Mouse (Mus musculus): ENCODE measurements around the gene Tcfl5. TPM values are rescaled to one million over a fixed set of nuclear protein-coding genes. Genes with fewer than 3 reads are reported as not detected.

Tcfl5 gene
- polyA plus RNA-seq (2015; fragmentation: Nextera tagmentation; extraction: Ambion mirVana): 0.18 and 0.65 TPM in 2 replicates

DNA sequence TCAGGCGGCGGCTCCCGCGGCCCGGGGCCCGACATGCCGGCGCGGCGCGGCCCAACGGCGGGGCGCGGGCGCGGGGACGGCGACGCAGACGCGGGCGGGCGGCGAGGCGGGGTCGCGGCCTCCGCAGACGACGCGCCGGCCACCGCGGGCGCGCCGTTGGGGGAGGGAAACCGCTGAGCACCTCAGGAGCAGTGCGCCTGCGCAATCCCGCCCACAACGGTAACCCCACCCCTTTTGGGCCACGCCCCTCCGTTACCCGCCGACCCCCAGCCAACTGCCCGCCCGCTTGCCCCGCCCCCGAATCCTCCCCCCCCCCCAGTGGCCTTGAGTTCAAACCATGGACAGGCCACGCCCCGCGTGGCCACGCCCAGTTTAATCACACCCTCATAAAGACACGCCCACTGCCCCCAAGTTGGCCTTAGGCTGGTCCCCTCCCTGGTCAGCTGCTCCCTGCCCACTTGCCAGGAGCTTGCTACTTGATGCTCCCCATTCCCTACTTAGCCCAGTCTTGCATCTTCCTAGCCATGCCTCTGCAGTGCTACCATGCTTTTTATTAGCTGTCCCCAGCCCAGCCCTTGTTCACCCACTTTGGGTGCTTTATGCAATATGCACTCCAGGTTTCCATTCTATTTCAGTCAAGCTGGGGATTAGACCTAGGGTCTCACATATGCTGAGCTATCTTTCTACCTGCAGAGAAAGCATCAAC is at the start of gene Tcfl5:
TSS of gene Tcfl5 (minus strand) at position 154 of the 706 bp plus-strand sequence.

DNA sequence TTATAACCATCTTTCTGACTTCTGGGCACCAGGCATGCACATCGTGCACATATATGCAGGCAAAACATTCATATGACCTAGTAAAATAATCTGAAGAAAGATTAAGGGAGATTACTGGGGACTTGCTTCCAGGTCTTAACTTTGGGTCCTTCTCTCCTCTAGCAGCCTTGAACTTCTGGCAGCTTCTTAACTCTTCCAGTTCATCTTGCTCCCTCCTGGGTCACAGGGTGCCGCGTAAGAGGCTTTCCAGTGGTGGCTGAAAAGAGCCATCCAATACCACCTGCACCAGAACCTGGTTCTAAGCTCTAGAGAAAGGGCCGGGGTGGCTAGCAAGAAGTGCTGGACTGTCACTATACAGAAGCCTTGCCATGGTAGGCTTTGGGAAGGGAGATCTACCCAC is 45.0 kb downstream of the Tcfl5 start, which contains the start of gene Col9a3:
TSS of gene Col9a3 (plus strand) at position 301 of the 400 bp plus-strand sequence.

DNA sequence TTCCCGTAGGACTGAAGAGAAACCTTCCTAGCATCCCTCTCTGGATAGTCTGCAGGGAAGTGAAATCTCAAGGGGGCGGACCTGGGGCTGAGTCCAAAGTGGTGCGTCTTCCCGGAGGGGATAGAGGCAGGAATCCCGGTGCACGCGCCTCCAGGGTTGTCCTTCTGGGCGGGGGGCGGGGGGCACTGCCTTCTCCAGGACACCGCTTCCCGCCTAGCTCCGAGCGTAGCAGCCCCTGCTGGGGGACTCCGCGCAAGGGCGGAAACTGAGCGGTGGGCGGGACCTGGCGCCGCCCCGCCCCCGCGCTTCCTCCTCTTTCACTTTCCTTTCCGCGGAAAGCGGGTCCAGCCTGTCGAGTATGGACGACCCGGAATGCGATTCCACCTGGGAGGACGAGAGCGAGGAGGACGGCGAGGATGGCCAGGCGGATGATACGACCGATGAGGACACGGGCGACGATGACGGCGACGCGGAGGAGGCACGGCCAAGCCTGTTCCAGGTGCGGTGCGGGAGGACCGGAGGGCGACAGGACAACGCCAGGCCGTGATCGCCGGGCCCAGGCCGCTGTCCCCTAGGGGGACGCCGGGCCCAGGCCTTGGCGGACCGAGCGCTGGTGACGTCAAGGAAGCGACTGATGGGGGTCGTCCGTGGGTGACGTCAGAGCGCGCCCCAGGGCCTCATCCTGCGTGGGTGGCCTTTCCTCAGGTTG is 53.2 kb downstream of the Tcfl5 start, which contains the start of gene Ogfr:
TSS of gene Ogfr (plus strand) at position 123 of the 709 bp plus-strand sequence.

DNA sequence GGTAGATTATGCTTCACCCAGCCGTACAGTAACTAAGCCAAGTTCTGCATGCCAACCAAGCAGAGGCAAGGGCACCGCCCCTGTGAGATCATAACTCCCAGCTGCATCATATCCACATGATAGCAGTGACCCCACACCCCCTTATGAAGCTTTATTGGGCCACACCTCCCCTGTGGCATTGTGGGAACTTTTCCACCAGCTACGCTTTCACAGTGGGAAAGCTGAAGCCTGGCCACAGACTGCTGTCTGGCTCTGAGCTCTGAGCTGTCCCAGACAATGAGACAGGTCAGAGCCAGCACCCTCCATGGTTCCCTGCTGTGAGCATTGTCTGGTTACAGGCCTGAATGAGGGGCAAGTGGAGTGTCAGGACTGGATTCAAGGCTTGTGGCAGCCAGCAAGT is 61.5 kb downstream of the Tcfl5 start, which contains the start of gene Mrgbp:
TSS of gene Mrgbp (plus strand) at position 303 of the 400 bp plus-strand sequence.

Other genes starting within 250 kb of the Tcfl5 start
- 0.08 and 0.27 TPM in 2 replicates for gene Slco4a1, start 186.5 kb downstream of the Tcfl5 start, polyA plus RNA-seq (2015; fragmentation: Nextera tagmentation; extraction: Ambion mirVana)
- 0.74 and 0.80 TPM in 2 replicates for gene Ntsr1, start 142.7 kb downstream of the Tcfl5 start, polyA plus RNA-seq (2015; fragmentation: Nextera tagmentation; extraction: Ambion mirVana)
- gene Mrgbp, start 61.4 kb downstream of the Tcfl5 start, polyA plus RNA-seq (2015; fragmentation: Nextera tagmentation; extraction: Ambion mirVana): 15.9 and 21.0 TPM in 2 replicates
- 43.6 and 49.8 TPM in 2 replicates for gene Ogfr, start 53.5 kb downstream of the Tcfl5 start, polyA plus RNA-seq (2015; fragmentation: Nextera tagmentation; extraction: Ambion mirVana)
- gene Col9a3, start 44.9 kb downstream of the Tcfl5 start, polyA plus RNA-seq (2015; fragmentation: Nextera tagmentation; extraction: Ambion mirVana): 3.2 and 3.6 TPM in 2 replicates
- 7.9 and 11.9 TPM in 2 replicates for gene Dido1, start 67.3 kb upstream of the Tcfl5 start, polyA plus RNA-seq (2015; fragmentation: Nextera tagmentation; extraction: Ambion mirVana)
- gene Gid8, start 67.4 kb upstream of the Tcfl5 start, polyA plus RNA-seq (2015; fragmentation: Nextera tagmentation; extraction: Ambion mirVana): 36.3 and 43.1 TPM in 2 replicates
- 1.3 and 2.0 TPM in 2 replicates for gene Slc17a9, start 82.6 kb upstream of the Tcfl5 start, polyA plus RNA-seq (2015; fragmentation: Nextera tagmentation; extraction: Ambion mirVana)
- not detected in 2 replicates for gene Bhlhe23, start 134.2 kb upstream of the Tcfl5 start, polyA plus RNA-seq (2015; fragmentation: Nextera tagmentation; extraction: Ambion mirVana)

Measured in adrenal gland, postnatal 0 days (tissue).